Mouse (Mus musculus) heart, adult 2 months (tissue): ENCODE data around the gene Tm7sf2. TPM values are rescaled to one million over a fixed set of nuclear protein-coding genes. Genes with fewer than 3 reads are reported as not detected.
"Not testable (repeated sequence)": the region's sequence is repeated elsewhere in the genome, so short reads cannot be mapped to it uniquely, and the experiment has no call there.

Source experiments
- DNase-seq, 2 experiments: peaks; one replicate each; pipeline ENCODE4 v3.0.0; 2021
- H3K27ac ChIP-seq: fragments of 200-600 bp; 2 replicates; pipeline ENCODE4 v1.8.1; 2022
- H3K27me3 ChIP-seq: fragments of 200-500 bp; 2 replicates; pipeline ENCODE4 v1.6.1; 2012; ENCODE audit warnings: mild to moderate bottlenecking, low read length, inconsistent platforms, mixed read lengths; ENCODE audit not compliant: control insufficient read depth, insufficient read depth
- H3K36me3 ChIP-seq: fragments of 200-500 bp; 2 replicates; pipeline ENCODE4 v1.6.1; 2012; ENCODE audit warnings: low read length, inconsistent platforms; ENCODE audit not compliant: control insufficient read depth, insufficient read depth
- H3K4me1 ChIP-seq: fragments of 200-500 bp; 2 replicates; pipeline ENCODE4 v1.6.1; 2011; ENCODE audit warnings: low read length; ENCODE audit not compliant: control insufficient read depth, insufficient read depth
- H3K4me3 ChIP-seq: fragments of 200-600 bp; 2 replicates; pipeline ENCODE4 v1.8.1; 2022
- H3K79me2 ChIP-seq: fragments of 200-500 bp; replicated peaks from 2 replicates; pipeline ENCODE4 v1.6.1; 2012; ENCODE audit warnings: mild to moderate bottlenecking, inconsistent platforms, low read length, moderate library complexity, mixed read lengths; ENCODE audit not compliant: control insufficient read depth, insufficient read depth
- H3K9ac ChIP-seq: fragments of 200-500 bp; 2 replicates; pipeline ENCODE4 v1.6.1; 2012; ENCODE audit warnings: low read depth, mild to moderate bottlenecking, control low read depth, inconsistent platforms, low read length, mixed read lengths
- CTCF ChIP-seq: fragments of 200-600 bp; IDR thresholded peaks from 2 replicates; pipeline ENCODE4 v1.8.1; 2022; ENCODE audit warnings: antibody characterized with exemption, mild to moderate bottlenecking, moderate library complexity
- EP300 ChIP-seq: fragments of 200-500 bp; IDR thresholded peaks from 2 replicates; pipeline ENCODE4 v1.6.1; 2011; ENCODE audit warnings: low read depth, low read length, control low read depth; ENCODE audit not compliant: insufficient read depth
- POLR2A ChIP-seq: fragments of 200-500 bp; IDR thresholded peaks from 2 replicates; pipeline ENCODE4 v1.6.1; 2011; ENCODE audit warnings: mild to moderate bottlenecking, low read depth, low read length, control low read depth; ENCODE audit not compliant: insufficient read depth
- WGBS: fragments of 180-500 bp; shearing (Covaris S2); methylation state at CpG from one replicate; pipeline ENCODE4 v1.1.7; 2018; 5-methylcytosine and 5-hydroxymethylcytosine counted together
- intact Hi-C: fragments of 180-260 bp; cut with DNase I; formaldehyde crosslinking; loops from one replicate; pipeline ENCODE4 v1.15.1; 2025
- polyA plus RNA-seq: library from polyadenylated mRNA; depleted of rRNA; stranded (reverse); fragments of >200 nt; gene quantifications from 2 replicates; pipeline ENCODE4 v1.2.3, GENCODE M21; 2012
- total RNA-seq, 2 experiments: library from RNA; stranded (reverse); gene quantifications; 2 replicates each; pipeline ENCODE4 v1.2.3; 2021

Tm7sf2 gene
- total and polyA plus RNA-seq, 3 experiments, result 2.7 to 9.3 (median 3.7) TPM

GRCm38 (mm10) chr19:6045366-6046293 lies 22.5 kb downstream of the Tm7sf2 start:
- Histone ChIP-seq H3K9ac (peak overlapping the region; percentile 80), H3K4me3 (peak overlapping the region; percentile 82), H3K79me2 (peaks cover 3% of the 10 kb centered on the region; the same call in 1 of the 2 replicates), H3K4me1 (peaks cover 5% of the 10 kb centered on the region), H3K27ac (peak overlapping the region; percentile 99), H3K36me3 (no peaks in the 10 kb centered on the region), H3K27me3 (no peaks in the 10 kb centered on the region)
- DNase-seq, result no peak
- intact Hi-C loops, result loop anchor here (2.0 to 10.0 kb wide), 2 partner anchors 79 to 81 kb away; partner anchors contain the start of genes Pola2 and Snx15
- no peak; the same call in 1 of the 2 replicates for TF ChIP-seq EP300
- TF ChIP-seq POLR2A, result no peak
- peak; percentile 35 for TF ChIP-seq CTCF
- WGBS, result 8% methylated on average over 20 of the region's 20 CpGs

GRCm38 (mm10) chr19:6044102-6044501 lies 24.1 kb downstream of the Tm7sf2 start:
- not testable (repeated sequence) for DNase-seq, H3K27me3 ChIP-seq, H3K9ac ChIP-seq, H3K4me3 ChIP-seq, H3K27ac ChIP-seq, H3K4me1 ChIP-seq, H3K79me2 ChIP-seq, H3K36me3 ChIP-seq
- intact Hi-C loops, result loop anchor here (2.0 to 10.0 kb wide), 2 partner anchors 79 to 81 kb away; partner anchors contain the start of genes Pola2 and Snx15
- WGBS, result 35% methylated on average over 4 of the region's 4 CpGs
- peak; percentile 59 for TF ChIP-seq CTCF

- Histone ChIP-seq H3K36me3 (no peaks in the 10 kb centered on the region), H3K4me1 (peaks cover 3% of the 10 kb centered on the region), H3K4me3 (no peak overlapping the region), H3K27me3 (no peaks in the 10 kb centered on the region), H3K9ac (no peak overlapping the region), H3K79me2 (peaks cover under 1% of the 10 kb centered on the region; the same call in 1 of the 2 replicates), H3K27ac (no peak overlapping the region)
- intact Hi-C loops, result loop anchor here (2.0 to 10.0 kb wide), 2 partner anchors 25 to 83 kb away; partner anchors contain the start of gene Snx15
- WGBS, result 65% methylated on average over 9 of the region's 9 CpGs
- no peak for DNase-seq
- TF ChIP-seq EP300 (no peak), CTCF (no peak), POLR2A (no peak)
Measured at GRCm38 (mm10) chr19:6042293-6042692, 25.9 kb downstream of the Tm7sf2 start.

GRCm38 (mm10) chr19:6040002-6040401 lies 28.2 kb downstream of the Tm7sf2 start:
- Histone ChIP-seq H3K79me2 (no peaks in the 10 kb centered on the region), H3K36me3 (no peaks in the 10 kb centered on the region), H3K4me3 (no peak overlapping the region), H3K27ac (no peak overlapping the region), H3K4me1 (no peaks in the 10 kb centered on the region), H3K9ac (no peak overlapping the region), H3K27me3 (no peaks in the 10 kb centered on the region)
- TF ChIP-seq EP300 (no peak), CTCF (peak; percentile 52)
- no peak for DNase-seq
- intact Hi-C loops, result loop anchor here (10.0 kb wide), 1 partner anchor 85 kb away; the partner anchor contains the start of gene Snx15

GRCm38 (mm10) chr19:6038326-6038725 lies 29.8 kb downstream of the Tm7sf2 start:
- no peak for TF ChIP-seq CTCF
- TF ChIP-seq POLR2A, result no peak
- TF ChIP-seq EP300, result no peak
- Histone ChIP-seq H3K9ac (no peak overlapping the region), H3K27ac (no peak overlapping the region), H3K4me3 (no peak overlapping the region), H3K79me2 (no peaks in the 10 kb centered on the region), H3K36me3 (no peaks in the 10 kb centered on the region), H3K4me1 (no peaks in the 10 kb centered on the region), H3K27me3 (no peaks in the 10 kb centered on the region)
- intact Hi-C loops, result no loop called here
- no peak for DNase-seq
- WGBS, result 73% methylated on average over 7 of the region's 7 CpGs

- H3K36me3 ChIP-seq, result no peaks in the 10 kb centered on the region
- no peaks in the 10 kb centered on the region for H3K27me3 ChIP-seq
- no peaks in the 10 kb centered on the region for H3K79me2 ChIP-seq
- TF ChIP-seq CTCF (no peak), EP300 (no peak), POLR2A (no peak)
- no peak overlapping the region for H3K4me3 ChIP-seq
- H3K4me1 ChIP-seq, result no peaks in the 10 kb centered on the region
- no peak for DNase-seq
- intact Hi-C loops, result no loop called here
- no peak overlapping the region for H3K27ac ChIP-seq
- H3K9ac ChIP-seq, result no peak overlapping the region
Measured at GRCm38 (mm10) chr19:6037695-6038094, 30.5 kb downstream of the Tm7sf2 start.
